Mouse (Mus musculus): ENCODE data around the gene Fignl2. TPM values are rescaled to one million over a fixed set of nuclear protein-coding genes. Genes with fewer than 3 reads are reported as not detected.

The Fignl2 gene
- total and polyA plus RNA-seq, 3 experiments: not detected

DNA sequence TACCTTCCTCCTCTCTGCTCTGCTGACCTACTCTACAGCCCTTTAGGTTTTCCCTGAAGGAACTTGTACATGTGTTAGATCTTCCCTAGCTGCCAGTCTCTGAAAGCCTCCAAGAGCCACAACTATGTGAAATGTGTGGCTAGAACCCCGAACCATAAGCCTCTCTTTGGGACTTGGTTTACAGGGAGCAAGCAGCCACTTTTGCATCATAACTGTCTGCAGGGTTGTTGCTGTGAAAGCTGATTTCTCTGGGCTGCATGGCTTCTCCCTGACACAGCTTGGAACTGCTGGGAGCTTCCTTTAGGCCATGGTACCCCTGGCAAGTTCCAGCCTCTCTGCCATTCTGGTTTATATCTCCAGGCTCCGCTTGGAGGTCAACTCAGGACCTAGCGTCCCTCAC lies 75.9 kb downstream of the Fignl2 start:
- no peak overlapping the region for H3K9ac ChIP-seq (ENCODE audit: control insufficient read depth, low read depth, low read length, poor library complexity, severe bottlenecking)
- H3K36me3 ChIP-seq (ENCODE audit: control insufficient read depth in 1 of 2, insufficient read depth in 2 of 2, low read length in 2 of 2): no peaks in the 10 kb centered on the region
- no peak overlapping the region for H3K27ac ChIP-seq (ENCODE audit: control insufficient read depth, low read depth, low read length)
- no peak for TF ChIP-seq ZKSCAN1 (IDR thresholded peaks at IDR 0.05; ENCODE audit: low read depth, low read length)
- no peak for TF ChIP-seq CTCF (IDR thresholded peaks at IDR 0.05 in 2 of 3, conservative IDR thresholded peaks at IDR 0.05 in 1 of 3; ENCODE audit: control insufficient read depth in 1 of 3, insufficient read depth in 1 of 3, low read depth in 2 of 3, low read length in 3 of 3, poor library complexity in 1 of 3, severe bottlenecking in 1 of 3)
- TF ChIP-seq TAL1 (IDR thresholded peaks at IDR 0.05; ENCODE audit: low read length): no peak
- TF ChIP-seq JUND (IDR thresholded peaks at IDR 0.05; ENCODE audit: low read depth, low read length): no peak
- no peak for TF ChIP-seq BHLHE40 (IDR thresholded peaks at IDR 0.05; ENCODE audit: borderline replicate concordance, low read depth, low read length)
- no peak for TF ChIP-seq MXI1 (IDR thresholded peaks at IDR 0.05; ENCODE audit: low read depth, low read length)
- TF ChIP-seq CHD1 (IDR thresholded peaks at IDR 0.05; ENCODE audit: low read depth, low read length): no peak
- no peak for TF ChIP-seq NELFE (IDR thresholded peaks at IDR 0.05; ENCODE audit: low read depth, low read length)
- H3K79me2 ChIP-seq (ENCODE audit: control insufficient read depth, insufficient read depth, low read length, poor library complexity): no peaks in the 10 kb centered on the region
- peaks cover 0 to 6% of the 10 kb centered on the region in 2 experiments; a peak in 2 of 4 replicates for H3K4me1 ChIP-seq (ENCODE audit: control insufficient read depth in 1 of 2, insufficient read depth in 2 of 2, low read length in 2 of 2)
- no peak overlapping the region for H3K4me3 ChIP-seq (ENCODE audit: control insufficient read depth in 1 of 2, insufficient read depth in 1 of 2, low read depth in 2 of 2, low read length in 2 of 2)
- no peaks in the 10 kb centered on the region for H3K9me3 ChIP-seq (replicated peaks; ENCODE audit: insufficient read depth, low read length)
- H3K27me3 ChIP-seq (ENCODE audit: control insufficient read depth in 1 of 2, insufficient read depth in 2 of 2, low read length in 2 of 2): peaks cover 0 to 3% of the 10 kb centered on the region in 2 experiments; a peak in 3 of 4 replicates
- DNase-seq (ENCODE audit: low read depth, low spot score): no peak

DNA sequence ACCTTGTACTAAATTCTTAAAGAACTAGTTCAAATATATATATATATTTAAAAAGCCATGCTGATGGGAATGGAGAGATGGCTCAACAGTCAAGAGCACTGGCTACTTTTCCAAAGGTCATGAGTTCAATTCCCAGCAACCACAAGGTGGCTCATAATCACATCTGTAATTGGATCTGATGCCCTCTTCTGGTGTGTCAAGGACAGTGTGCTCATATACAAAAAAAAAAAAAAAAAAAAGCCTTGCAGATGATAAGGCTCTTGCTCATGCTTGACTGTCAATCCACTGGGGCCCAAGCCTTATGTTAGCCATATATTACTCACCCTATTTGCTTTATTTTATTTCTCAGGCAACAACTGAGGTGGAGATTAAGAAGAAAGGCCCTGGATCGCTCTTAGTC lies 76.7 kb downstream of the Fignl2 start:
- DNase-seq (ENCODE audit: low read depth, low spot score): no peak
- H3K27me3 ChIP-seq (ENCODE audit: control insufficient read depth in 1 of 2, insufficient read depth in 2 of 2, low read length in 2 of 2): peaks cover 0 to 7% of the 10 kb centered on the region in 2 experiments; a peak in 3 of 4 replicates
- no peak overlapping the region for H3K9ac ChIP-seq (ENCODE audit: control insufficient read depth, low read depth, low read length, poor library complexity, severe bottlenecking)
- H3K9me3 ChIP-seq (replicated peaks; ENCODE audit: insufficient read depth, low read length): no peaks in the 10 kb centered on the region
- H3K36me3 ChIP-seq (ENCODE audit: control insufficient read depth in 1 of 2, insufficient read depth in 2 of 2, low read length in 2 of 2): no peaks in the 10 kb centered on the region
- no peak overlapping the region for H3K4me3 ChIP-seq (ENCODE audit: control insufficient read depth in 1 of 2, insufficient read depth in 1 of 2, low read depth in 2 of 2, low read length in 2 of 2)
- H3K79me2 ChIP-seq (ENCODE audit: control insufficient read depth, insufficient read depth, low read length, poor library complexity): no peaks in the 10 kb centered on the region
- H3K4me1 ChIP-seq (ENCODE audit: control insufficient read depth in 1 of 2, insufficient read depth in 2 of 2, low read length in 2 of 2): no peaks in the 10 kb centered on the region
- H3K27ac ChIP-seq (ENCODE audit: control insufficient read depth, low read depth, low read length): no peak overlapping the region
- TF ChIP-seq E2F4 (IDR thresholded peaks at IDR 0.05; ENCODE audit: borderline replicate concordance, low read depth, low read length) (no peak), TCF12 (IDR thresholded peaks at IDR 0.05; ENCODE audit: low read depth, low read length) (no peak), ZNF384 (IDR thresholded peaks at IDR 0.05; ENCODE audit: low read depth, low read length) (peak; percentile 79), SMC3 (IDR thresholded peaks at IDR 0.05; ENCODE audit: low read depth, low read length) (no peak)

Other genes with a start within 250 kb of the Fignl2 start
- gene Scn8a, start 208.7 kb downstream of the Fignl2 start, total RNA-seq (2012; rRNA removed): 0.03 and 0.08 TPM in 2 replicates
- gene Scn8a, start 208.7 kb downstream of the Fignl2 start, polyA plus RNA-seq (2012; ENCODE audit: insufficient read depth in 1 of 2, insufficient read length in 2 of 2, low read depth in 1 of 2, low replicate concordance in 2 of 2, missing spikeins in 1 of 2): under 1 TPM in 1 of 2 experiments, not detected in 1; 0.01 TPM
- not detected in 2 replicates for gene Gm47841, start 31.2 kb downstream of the Fignl2 start, total RNA-seq (2012; rRNA removed)
- gene Gm47841, start 31.2 kb downstream of the Fignl2 start, polyA plus RNA-seq (2012; ENCODE audit: insufficient read depth in 1 of 2, insufficient read length in 2 of 2, low read depth in 1 of 2, low replicate concordance in 2 of 2, missing spikeins in 1 of 2): not detected
- gene Ankrd33, start 37.2 kb upstream of the Fignl2 start, total RNA-seq (2012; rRNA removed): not detected in 2 replicates
- gene Ankrd33, start 37.2 kb upstream of the Fignl2 start, polyA plus RNA-seq (2012; ENCODE audit: insufficient read depth in 1 of 2, insufficient read length in 2 of 2, low read depth in 1 of 2, low replicate concordance in 2 of 2, missing spikeins in 1 of 2): not detected
- gene Acvrl1, start 50.0 kb upstream of the Fignl2 start, total RNA-seq (2012; rRNA removed): 0.08 TPM in 1 of 2 replicates, not detected in the other
- gene Acvrl1, start 50.0 kb upstream of the Fignl2 start, polyA plus RNA-seq (2012; ENCODE audit: insufficient read depth in 1 of 2, insufficient read length in 2 of 2, low read depth in 1 of 2, low replicate concordance in 2 of 2, missing spikeins in 1 of 2): under 1 TPM in 1 of 2 experiments, not detected in 1; 0.18 TPM
- gene Acvr1b, start 95.5 kb upstream of the Fignl2 start, total RNA-seq (2012; rRNA removed): 9.7 and 10.4 TPM in 2 replicates
- 10 to 100 TPM in 1 of 2 experiments, not detected in 1; 13.2 TPM for gene Acvr1b, start 95.5 kb upstream of the Fignl2 start, polyA plus RNA-seq (2012; ENCODE audit: insufficient read depth in 1 of 2, insufficient read length in 2 of 2, low read depth in 1 of 2, low replicate concordance in 2 of 2, missing spikeins in 1 of 2)
- gene Grasp, start 145.6 kb upstream of the Fignl2 start, total RNA-seq (2012; rRNA removed): 3.7 and 4.1 TPM in 2 replicates
- gene Grasp, start 145.6 kb upstream of the Fignl2 start, polyA plus RNA-seq (2012; ENCODE audit: insufficient read depth in 1 of 2, insufficient read length in 2 of 2, low read depth in 1 of 2, low replicate concordance in 2 of 2, missing spikeins in 1 of 2): 1 to 10 TPM in 1 of 2 experiments, not detected in 1; 6.3 TPM
- 1.7 and 2.0 TPM in 2 replicates for gene Nr4a1, start 175.7 kb upstream of the Fignl2 start, total RNA-seq (2012; rRNA removed)
- gene Nr4a1, start 175.7 kb upstream of the Fignl2 start, polyA plus RNA-seq (2012; ENCODE audit: insufficient read depth in 1 of 2, insufficient read length in 2 of 2, low read depth in 1 of 2, low replicate concordance in 2 of 2, missing spikeins in 1 of 2): 10 to 100 TPM in 1 of 2 experiments, not detected in 1; 12.8 TPM
- 75.5 and 90.3 TPM in 2 replicates for gene Atg101, start 205.7 kb upstream of the Fignl2 start, total RNA-seq (2012; rRNA removed)
- 10 to 100 TPM in 1 of 2 experiments, not detected in 1; 75.2 TPM for gene Atg101, start 205.7 kb upstream of the Fignl2 start, polyA plus RNA-seq (2012; ENCODE audit: insufficient read depth in 1 of 2, insufficient read length in 2 of 2, low read depth in 1 of 2, low replicate concordance in 2 of 2, missing spikeins in 1 of 2)
- 0.07 and 0.12 TPM in 2 replicates for gene 6030408B16Rik, start 214.6 kb upstream of the Fignl2 start, total RNA-seq (2012; rRNA removed)
- under 1 TPM in 1 of 2 experiments, not detected in 1; 0.18 TPM for gene 6030408B16Rik, start 214.6 kb upstream of the Fignl2 start, polyA plus RNA-seq (2012; ENCODE audit: insufficient read depth in 1 of 2, insufficient read length in 2 of 2, low read depth in 1 of 2, low replicate concordance in 2 of 2, missing spikeins in 1 of 2)

All from MEL (cell line).